Mouse (Mus musculus): ENCODE results near the gene Tceanc2.
A peak's percentile ranks its signal among the peaks of the same experiment; 100 is the strongest.
"Not testable (repeated sequence)": the region's sequence is repeated elsewhere in the genome, so short reads cannot be mapped to it uniquely, and the experiment has no call there.

Tceanc2 gene

GRCm38 (mm10) chr4:107126891-107127524, 51.9 kb downstream of the Tceanc2 start:
- DNase-seq (ENCODE audit: low read depth, low spot score): no peak

GRCm38 (mm10) chr4:107126389-107126788, 52.5 kb downstream of the Tceanc2 start:
- DNase-seq (ENCODE audit: low read depth, low spot score): no peak

GRCm38 (mm10) chr4:107125101-107125500, 53.8 kb downstream of the Tceanc2 start:
- DNase-seq (ENCODE audit: low read depth, low spot score): no peak

GRCm38 (mm10) chr4:107124376-107124775, 54.5 kb downstream of the Tceanc2 start:
- no peak for DNase-seq (ENCODE audit: low read depth, low spot score)

- DNase-seq (ENCODE audit: low read depth, low spot score): peak; percentile 50
Observed at GRCm38 (mm10) chr4:107121165-107121943, 57.6 kb downstream of the Tceanc2 start.

- DNase-seq (ENCODE audit: low read depth, low spot score): no peak
Observed at GRCm38 (mm10) chr4:107120676-107121075, 58.2 kb downstream of the Tceanc2 start.

GRCm38 (mm10) chr4:107119056-107119455, 59.9 kb downstream of the Tceanc2 start:
- DNase-seq (ENCODE audit: low read depth, low spot score): no peak

- no peak for DNase-seq (ENCODE audit: low read depth, low spot score)
Observed at GRCm38 (mm10) chr4:107117741-107118385, 61.1 kb downstream of the Tceanc2 start.

- DNase-seq (ENCODE audit: low read depth, low spot score): no peak
Observed at GRCm38 (mm10) chr4:107114278-107114677, 64.6 kb downstream of the Tceanc2 start.

GRCm38 (mm10) chr4:107109181-107109580, 69.7 kb downstream of the Tceanc2 start:
- DNase-seq (ENCODE audit: low read depth, low spot score): not testable (repeated sequence)

- DNase-seq (ENCODE audit: low read depth, low spot score): peak; percentile 36
Observed at GRCm38 (mm10) chr4:107108291-107108731, 70.6 kb downstream of the Tceanc2 start.

- no peak for DNase-seq (ENCODE audit: low read depth, low spot score)
Observed at GRCm38 (mm10) chr4:107106777-107107176, 72.1 kb downstream of the Tceanc2 start.

GRCm38 (mm10) chr4:107102220-107102619, 76.7 kb downstream of the Tceanc2 start:
- DNase-seq (ENCODE audit: low read depth, low spot score): no peak

- no peak for DNase-seq (ENCODE audit: low read depth, low spot score)
Observed at GRCm38 (mm10) chr4:107098791-107099525, 80.0 kb downstream of the Tceanc2 start.

- DNase-seq (ENCODE audit: low read depth, low spot score): no peak
Observed at GRCm38 (mm10) chr4:107098375-107098774, 80.5 kb downstream of the Tceanc2 start.

- DNase-seq (ENCODE audit: low read depth, low spot score): no peak
Observed at GRCm38 (mm10) chr4:107097871-107098270, 81.0 kb downstream of the Tceanc2 start.

GRCm38 (mm10) chr4:107096841-107097373, 82.0 kb downstream of the Tceanc2 start, which contains the start of gene Cdcp2:
Cdcp2 (plus strand) TSS chr4:107096891.
- DNase-seq (ENCODE audit: low read depth, low spot score): no peak

GRCm38 (mm10) chr4:107096043-107096442, 82.9 kb downstream of the Tceanc2 start:
- DNase-seq (ENCODE audit: low read depth, low spot score): no peak

GRCm38 (mm10) chr4:107094484-107095187, 84.3 kb downstream of the Tceanc2 start:
- no peak for DNase-seq (ENCODE audit: low read depth, low spot score)

GRCm38 (mm10) chr4:107091696-107092095, 87.2 kb downstream of the Tceanc2 start:
- DNase-seq (ENCODE audit: low read depth, low spot score): no peak

- peak; percentile 41 for DNase-seq (ENCODE audit: low read depth, low spot score)
Observed at GRCm38 (mm10) chr4:107084858-107085257, 94.1 kb downstream of the Tceanc2 start.
